Mouse (Mus musculus) small intestine, adult 2 months (tissue): ENCODE data around the gene Bbs9. TPM values are rescaled to one million over a fixed set of nuclear protein-coding genes. Genes with fewer than 3 reads are reported as not detected.

ENCODE experiments used
- H3K27ac ChIP-seq: fragments of 200-500 bp; 2 replicates; pipeline ENCODE4 v1.5.1; 2012; ENCODE audit warnings: low read depth, low read length, control low read depth, inconsistent platforms; ENCODE audit not compliant: insufficient read depth
- H3K27me3 ChIP-seq: fragments of 200-500 bp; 2 replicates; pipeline ENCODE4 v1.6.1; 2012; ENCODE audit warnings: mild to moderate bottlenecking, moderate library complexity, low read length, inconsistent platforms; ENCODE audit not compliant: control insufficient read depth, insufficient read depth
- H3K36me3 ChIP-seq: fragments of 200-500 bp; 2 replicates; pipeline ENCODE4 v1.6.1; 2012; ENCODE audit warnings: mild to moderate bottlenecking, low read length, control low read depth, inconsistent platforms; ENCODE audit not compliant: control insufficient read depth, insufficient read depth
- H3K4me1 ChIP-seq: fragments of 200-500 bp; 2 replicates; pipeline ENCODE4 v1.6.1; 2012; ENCODE audit warnings: low read length, inconsistent platforms, mixed read lengths; ENCODE audit not compliant: control insufficient read depth, insufficient read depth, insufficient read length
- H3K4me3 ChIP-seq: fragments of 200-500 bp; 2 replicates; pipeline ENCODE4 v1.5.1; 2012; ENCODE audit warnings: low read depth, mild to moderate bottlenecking, control low read depth, inconsistent platforms, low read length, moderate library complexity
- CTCF ChIP-seq: fragments of 200-500 bp; IDR thresholded peaks from 2 replicates; pipeline ENCODE4 v1.5.1; 2012; ENCODE audit warnings: low read depth, mild to moderate bottlenecking, control low read depth, inconsistent platforms, low read length, moderate library complexity, mixed read lengths; ENCODE audit not compliant: insufficient replicate concordance, insufficient read length; ENCODE audit errors: extremely low read depth
- POLR2A ChIP-seq: fragments of 200-500 bp; IDR thresholded peaks from 2 replicates; pipeline ENCODE4 v1.6.1; 2012; ENCODE audit warnings: low read depth, mild to moderate bottlenecking, control low read depth, inconsistent platforms, low read length, moderate library complexity
- WGBS: fragments of 180-500 bp; shearing (Covaris S2); methylation state at CpG from one replicate; pipeline ENCODE4 v1.1.7; 2018; 5-methylcytosine and 5-hydroxymethylcytosine counted together
- polyA plus RNA-seq: library from polyadenylated mRNA; depleted of rRNA; stranded (reverse); fragments of >200 nt; gene quantifications from 2 replicates; pipeline ENCODE4 v1.2.3, GENCODE M21; 2012

The Bbs9 gene
- polyA plus RNA-seq, 1 experiment = 5.4 TPM

- WGBS = 92% methylated on average over 5 of the region's 5 CpGs
- Histone ChIP-seq H3K4me1 (no peaks in the 10 kb centered on the region), H3K27ac (no peak overlapping the region), H3K27me3 (no peaks in the 10 kb centered on the region), H3K4me3 (no peak overlapping the region), H3K36me3 (no peaks in the 10 kb centered on the region)
- TF ChIP-seq POLR2A (no peak), CTCF (no peak)
Measured at GRCm38 (mm10) chr9:22767154-22767553, 291.6 kb downstream of the Bbs9 start.

DNA sequence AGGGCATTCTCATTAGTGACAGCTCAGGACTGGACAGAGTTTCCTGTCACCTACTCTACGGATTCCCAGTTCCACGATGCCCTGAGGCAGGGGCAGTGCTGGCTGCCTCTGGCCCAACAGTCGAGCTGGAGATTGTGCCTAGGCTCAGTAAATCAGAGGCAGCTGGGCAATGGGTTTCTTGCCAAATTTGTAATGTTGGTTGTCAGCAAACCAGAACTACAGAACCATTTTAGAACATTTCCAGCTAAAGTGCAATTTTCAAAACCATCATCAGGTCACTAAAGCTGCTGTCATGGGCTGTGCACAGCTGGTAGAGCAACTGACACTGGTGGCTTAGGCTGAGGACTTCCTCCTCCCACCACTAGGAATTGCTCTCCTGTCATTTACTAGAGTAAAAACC lies 292.3 kb downstream of the Bbs9 start:
- WGBS = 85% methylated on average over 3 of the region's 3 CpGs
- Histone ChIP-seq H3K4me1 (no peaks in the 10 kb centered on the region), H3K27me3 (no peaks in the 10 kb centered on the region), H3K4me3 (no peak overlapping the region), H3K27ac (no peak overlapping the region), H3K36me3 (no peaks in the 10 kb centered on the region)
- TF ChIP-seq CTCF (no peak), POLR2A (no peak)

DNA sequence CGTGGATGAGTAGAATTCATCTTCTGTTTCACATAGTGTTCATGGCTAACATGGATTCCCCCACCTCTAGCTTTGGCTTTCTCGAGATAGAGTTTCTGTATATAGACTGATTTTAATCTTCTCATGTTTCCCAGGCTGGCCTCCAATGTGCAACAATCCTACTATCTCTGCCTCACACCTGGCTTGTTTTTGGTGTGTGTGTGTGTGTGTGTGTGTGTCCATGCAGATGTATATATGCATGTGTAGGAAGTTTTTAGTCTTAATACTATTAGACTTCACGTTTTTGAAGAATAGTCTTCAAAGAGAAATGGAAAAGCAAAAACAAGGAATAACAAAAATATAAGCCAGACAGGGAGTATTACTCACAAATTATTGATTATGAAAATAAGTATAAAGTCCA lies 296.3 kb downstream of the Bbs9 start:
- no peaks in the 10 kb centered on the region for H3K27me3 ChIP-seq
- TF ChIP-seq CTCF (no peak), POLR2A (no peak)
- no peaks in the 10 kb centered on the region for H3K36me3 ChIP-seq
- H3K4me1 ChIP-seq = no peaks in the 10 kb centered on the region
- H3K27ac ChIP-seq = no peak overlapping the region
- WGBS = 81% methylated on average over 3 of the region's 3 CpGs
- H3K4me3 ChIP-seq = no peak overlapping the region

- Histone ChIP-seq H3K36me3 (no peaks in the 10 kb centered on the region), H3K27ac (no peak overlapping the region), H3K4me3 (no peak overlapping the region), H3K27me3 (no peaks in the 10 kb centered on the region), H3K4me1 (no peaks in the 10 kb centered on the region)
- WGBS = 84% methylated on average over 5 of the region's 5 CpGs
- TF ChIP-seq POLR2A (no peak), CTCF (no peak)
Measured at GRCm38 (mm10) chr9:22776246-22776961, 300.9 kb downstream of the Bbs9 start.

DNA sequence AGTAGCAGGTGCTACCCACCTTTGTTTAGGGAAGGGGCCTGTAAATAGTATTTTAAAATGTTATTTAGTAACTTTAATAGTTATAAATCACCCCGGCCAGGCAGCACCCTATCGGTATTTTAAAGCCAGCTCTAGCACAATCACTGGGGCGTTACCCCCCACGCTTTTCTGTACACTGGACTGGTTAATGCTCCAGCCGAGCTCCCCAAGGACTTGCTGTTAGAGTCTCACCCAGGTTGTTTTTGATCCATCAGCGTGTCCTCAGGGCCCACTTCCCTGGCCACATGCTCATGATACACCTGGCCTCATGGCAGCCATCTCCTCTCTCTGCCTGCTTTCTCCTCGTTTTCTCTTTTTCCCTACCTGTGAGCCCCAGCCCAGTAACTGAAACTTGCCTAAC lies 301.9 kb downstream of the Bbs9 start:
- Histone ChIP-seq H3K27me3 (no peaks in the 10 kb centered on the region), H3K27ac (no peak overlapping the region), H3K36me3 (no peaks in the 10 kb centered on the region), H3K4me3 (no peak overlapping the region), H3K4me1 (no peaks in the 10 kb centered on the region)
- no peak for TF ChIP-seq POLR2A
- no peak for TF ChIP-seq CTCF
- 84% methylated on average over 7 of the region's 7 CpGs for WGBS

GRCm38 (mm10) chr9:22779631-22780030 lies 304.1 kb downstream of the Bbs9 start:
- 76% methylated on average over 6 of the region's 6 CpGs for WGBS
- Histone ChIP-seq H3K36me3 (no peaks in the 10 kb centered on the region), H3K4me1 (no peaks in the 10 kb centered on the region), H3K27ac (no peak overlapping the region), H3K4me3 (no peak overlapping the region), H3K27me3 (no peaks in the 10 kb centered on the region)
- no peak for TF ChIP-seq CTCF
- no peak for TF ChIP-seq POLR2A

DNA sequence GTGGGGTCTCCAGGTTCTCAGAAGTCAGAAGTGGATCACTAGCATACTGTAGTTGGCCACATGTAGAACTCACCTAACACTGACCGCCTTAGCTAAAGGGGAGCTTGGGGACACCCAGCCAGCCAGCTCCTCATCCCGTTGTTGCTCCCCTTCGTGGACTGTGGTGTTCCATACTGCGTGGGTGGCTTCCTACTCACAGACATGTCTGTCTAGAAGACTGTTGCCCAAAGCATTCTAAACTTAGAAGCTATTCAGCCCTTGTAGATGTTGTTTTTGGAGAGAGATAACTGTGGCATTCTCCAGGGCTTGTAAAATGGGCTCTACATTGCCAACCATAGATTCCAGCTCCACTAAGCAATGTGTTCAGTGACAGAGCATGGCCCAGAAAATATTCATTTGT lies 310.5 kb downstream of the Bbs9 start:
- H3K4me1 ChIP-seq = no peaks in the 10 kb centered on the region
- H3K27ac ChIP-seq = no peak overlapping the region
- no peaks in the 10 kb centered on the region for H3K27me3 ChIP-seq
- WGBS = 88% methylated on average over 4 of the region's 4 CpGs
- no peak overlapping the region for H3K4me3 ChIP-seq
- no peak for TF ChIP-seq CTCF
- H3K36me3 ChIP-seq = no peaks in the 10 kb centered on the region
